Mouse (Mus musculus): ENCODE results near the gene Gm21973.

The Gm21973 gene

DNA sequence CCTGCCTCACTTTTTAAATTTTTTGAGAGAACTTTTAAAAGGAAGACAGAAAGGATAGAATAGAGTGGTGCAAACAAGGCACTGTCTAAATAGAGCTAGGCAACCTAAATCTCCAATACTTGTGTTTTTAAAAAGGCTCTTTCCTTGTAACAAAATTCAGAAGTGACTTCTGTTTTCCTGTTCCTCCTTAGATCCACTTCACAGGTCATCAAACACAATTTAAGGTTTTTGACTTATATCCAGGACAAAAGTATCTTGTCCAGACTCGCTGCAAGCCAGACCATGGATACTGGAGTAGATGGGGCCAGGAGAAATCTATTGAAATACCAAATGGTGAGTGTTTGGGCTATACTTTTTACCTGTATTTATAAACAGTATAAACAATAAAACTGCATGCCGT is at the start of gene Gm21973:
Gm21973 (plus strand) TSS at position 301 of the 400 bp plus-strand sequence.
- ATAC-seq (ENCODE audit: insufficient number of reproducible peaks, low FRiP score, low TSS enrichment): no peak

- no peak for ATAC-seq (ENCODE audit: insufficient number of reproducible peaks, low FRiP score, low TSS enrichment)
Observed at GRCm38 (mm10) chr15:10276386-10276785, 48.8 kb upstream of the Gm21973 start.

DNA sequence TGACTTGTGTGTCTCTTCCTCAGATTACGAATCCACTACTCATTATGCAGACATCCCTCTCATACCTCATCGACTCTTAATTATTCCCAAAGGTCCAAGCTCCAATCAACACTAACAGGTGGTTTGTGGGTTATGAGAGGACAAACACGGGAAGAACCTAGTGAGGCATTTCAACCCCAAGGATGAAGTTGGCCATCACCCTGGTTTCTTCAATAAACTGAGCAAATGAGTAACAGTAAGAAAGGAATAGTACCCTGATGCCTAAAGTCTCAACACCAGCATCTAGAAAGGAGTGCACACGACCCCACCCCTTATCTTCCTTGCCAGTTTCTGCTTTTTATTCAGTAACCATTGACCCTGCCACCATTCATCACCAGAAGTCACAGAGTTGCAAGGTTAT is 47.7 kb upstream of the Gm21973 start:
- ATAC-seq (ENCODE audit: insufficient number of reproducible peaks, low FRiP score, low TSS enrichment): no peak

DNA sequence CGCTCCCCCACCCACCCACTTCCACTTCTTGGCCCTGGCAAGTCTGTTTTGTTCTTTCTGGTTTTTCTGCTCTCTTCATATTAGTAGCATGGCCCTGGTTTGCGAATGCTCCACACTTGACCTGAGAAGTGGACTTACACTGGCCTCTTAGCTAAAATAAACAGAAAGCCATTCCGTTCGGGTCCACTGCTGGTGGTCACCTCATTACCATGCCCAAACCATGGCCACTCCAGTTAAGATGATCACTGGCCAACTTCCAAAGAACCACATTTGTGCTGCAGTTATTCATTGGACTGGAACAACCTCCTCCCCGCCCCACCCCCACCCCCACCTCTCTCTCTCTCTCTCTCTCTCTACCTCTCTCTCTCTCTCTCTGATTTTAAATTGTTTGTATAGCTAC is 43.6 kb upstream of the Gm21973 start:
- ATAC-seq (ENCODE audit: insufficient number of reproducible peaks, low FRiP score, low TSS enrichment): no peak

- ATAC-seq (ENCODE audit: insufficient number of reproducible peaks, low FRiP score, low TSS enrichment): no peak
Observed at GRCm38 (mm10) chr15:10283661-10284060, 41.5 kb upstream of the Gm21973 start.

GRCm38 (mm10) chr15:10296570-10296969 is 28.6 kb upstream of the Gm21973 start:
- no peak for ATAC-seq (ENCODE audit: insufficient number of reproducible peaks, low FRiP score, low TSS enrichment)

- no peak for ATAC-seq (ENCODE audit: insufficient number of reproducible peaks, low FRiP score, low TSS enrichment)
Observed at GRCm38 (mm10) chr15:10298058-10298457, 27.1 kb upstream of the Gm21973 start.

DNA sequence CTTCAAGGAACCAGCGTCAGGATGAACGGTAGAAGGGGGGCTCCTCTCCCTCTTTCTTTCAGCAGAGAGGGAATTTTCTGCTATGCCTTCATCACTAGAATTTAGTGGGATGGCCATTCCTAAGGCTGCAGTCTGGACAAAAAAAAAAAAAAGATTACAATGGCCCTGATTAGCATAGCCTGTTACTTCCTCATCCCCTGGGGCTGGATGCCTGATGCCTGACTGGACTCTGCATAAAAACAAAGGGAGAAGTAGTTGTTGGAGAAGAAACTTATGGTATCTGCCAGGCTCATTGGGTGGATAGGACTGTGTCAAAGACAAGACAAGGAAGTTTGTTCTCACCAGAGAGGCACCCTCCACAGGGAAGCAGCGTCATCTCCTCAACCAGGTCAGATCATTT is 25.7 kb upstream of the Gm21973 start:
- ATAC-seq (ENCODE audit: insufficient number of reproducible peaks, low FRiP score, low TSS enrichment): no peak

DNA sequence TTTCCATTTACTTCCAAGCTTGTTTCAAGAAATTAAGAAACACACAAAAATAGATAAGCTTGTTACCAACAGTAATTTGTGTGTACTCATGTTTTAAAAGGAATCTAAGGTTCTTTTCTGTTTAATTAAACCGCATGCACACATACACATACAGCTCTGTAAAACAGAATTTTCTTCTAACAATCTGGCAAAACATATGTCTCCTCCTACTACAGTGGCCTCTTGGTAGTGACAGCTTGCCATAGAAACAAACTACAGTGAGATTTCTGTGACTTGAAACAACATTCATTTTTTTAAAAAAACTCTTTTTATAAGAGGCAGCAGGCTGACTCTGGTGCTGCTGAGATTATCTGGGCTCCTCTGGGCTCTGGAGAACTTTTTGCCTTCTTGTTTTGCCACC is 18.7 kb upstream of the Gm21973 start:
- no peak for ATAC-seq (ENCODE audit: insufficient number of reproducible peaks, low FRiP score, low TSS enrichment)

- ATAC-seq (ENCODE audit: insufficient number of reproducible peaks, low FRiP score, low TSS enrichment): no peak
Observed at GRCm38 (mm10) chr15:10311826-10312225, 13.4 kb upstream of the Gm21973 start.

DNA sequence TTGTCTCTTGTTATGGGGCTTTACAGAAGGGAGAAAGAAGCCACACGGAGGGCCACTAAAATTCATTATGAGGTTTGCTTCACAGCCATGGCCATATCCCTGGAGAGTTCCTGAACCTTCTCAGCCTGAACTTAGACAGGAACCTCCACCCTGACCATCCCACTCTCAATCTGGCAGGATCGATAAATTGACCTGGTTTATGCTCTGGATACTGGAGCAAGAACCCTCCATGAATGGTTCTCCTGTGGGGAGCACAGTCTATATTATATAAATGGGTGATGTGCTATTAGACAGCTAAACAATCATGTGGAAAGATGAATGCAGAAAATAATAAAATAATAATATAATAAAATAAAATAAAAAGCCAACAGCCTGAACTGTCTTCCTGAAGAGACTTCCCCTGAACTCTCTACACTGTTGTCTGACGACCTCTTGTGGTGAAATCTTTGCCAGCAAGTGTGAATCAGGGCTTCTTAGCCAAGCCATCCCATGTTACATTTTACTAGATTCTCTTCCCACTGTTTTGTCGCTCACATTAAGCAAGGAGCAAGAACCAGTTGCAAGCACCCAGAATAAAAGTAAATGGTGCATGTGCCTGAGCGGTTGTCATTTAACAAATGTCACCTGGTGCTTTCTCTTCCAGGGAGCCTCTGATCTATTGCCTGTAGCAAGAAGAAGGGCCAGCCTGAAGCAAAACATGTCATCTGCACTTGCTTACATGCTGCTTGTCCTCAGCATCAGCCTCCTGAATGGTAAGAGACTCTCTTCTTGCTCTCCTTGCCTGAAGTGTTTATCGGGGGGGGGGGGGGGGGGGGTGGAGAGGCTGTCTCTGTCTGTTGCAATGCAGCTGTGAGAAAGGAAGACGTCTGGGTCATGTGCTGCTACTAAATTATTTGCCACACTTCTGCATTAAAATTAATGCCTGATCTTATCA is 11.4 kb upstream of the Gm21973 start:
- ATAC-seq (ENCODE audit: insufficient number of reproducible peaks, low FRiP score, low TSS enrichment): no peak

GRCm38 (mm10) chr15:10330626-10331025 is 5.4 kb downstream of the Gm21973 start:
- no peak for ATAC-seq (ENCODE audit: insufficient number of reproducible peaks, low FRiP score, low TSS enrichment)

DNA sequence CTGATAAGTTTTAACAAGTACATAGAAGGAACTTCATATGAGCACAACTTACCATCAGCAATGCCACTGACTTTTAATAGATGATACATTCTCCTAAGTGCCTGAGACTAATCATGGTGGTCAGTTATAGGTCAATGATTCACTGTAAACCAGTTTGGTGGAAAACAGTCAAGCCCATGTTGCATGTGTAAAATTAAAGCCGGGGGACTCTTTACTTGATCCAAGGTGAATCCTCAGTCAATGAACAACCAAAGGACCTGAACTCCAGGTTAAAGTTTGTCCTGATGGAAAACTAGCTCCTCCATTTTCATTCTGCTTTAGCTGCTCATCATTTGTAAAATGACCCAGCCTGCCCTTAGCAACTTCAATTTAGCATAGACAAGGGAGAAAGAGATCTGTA is 7.4 kb downstream of the Gm21973 start:
- no peak for ATAC-seq (ENCODE audit: insufficient number of reproducible peaks, low FRiP score, low TSS enrichment)

DNA sequence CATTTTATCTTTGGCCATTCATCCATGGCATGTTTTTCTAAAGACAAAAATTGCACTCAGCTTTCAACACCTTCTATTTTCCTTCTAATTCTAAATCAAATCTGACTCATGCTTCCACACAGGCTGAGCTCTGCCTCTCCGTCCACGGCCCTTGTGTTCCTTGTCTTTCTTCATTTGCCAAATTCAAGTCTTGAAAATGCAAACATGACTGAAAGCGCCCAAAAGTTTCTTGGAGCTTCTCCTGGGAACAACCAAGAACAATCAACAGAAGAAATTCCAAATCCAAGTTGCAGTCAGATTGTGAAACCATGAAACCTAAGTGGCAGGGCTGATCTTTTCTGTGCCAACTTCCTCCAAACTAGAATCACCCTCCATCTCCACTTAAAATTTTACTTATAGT is 13.4 kb downstream of the Gm21973 start:
- ATAC-seq (ENCODE audit: insufficient number of reproducible peaks, low FRiP score, low TSS enrichment): no peak

GRCm38 (mm10) chr15:10347044-10347443 is 21.9 kb downstream of the Gm21973 start:
- no peak for ATAC-seq (ENCODE audit: insufficient number of reproducible peaks, low FRiP score, low TSS enrichment)

DNA sequence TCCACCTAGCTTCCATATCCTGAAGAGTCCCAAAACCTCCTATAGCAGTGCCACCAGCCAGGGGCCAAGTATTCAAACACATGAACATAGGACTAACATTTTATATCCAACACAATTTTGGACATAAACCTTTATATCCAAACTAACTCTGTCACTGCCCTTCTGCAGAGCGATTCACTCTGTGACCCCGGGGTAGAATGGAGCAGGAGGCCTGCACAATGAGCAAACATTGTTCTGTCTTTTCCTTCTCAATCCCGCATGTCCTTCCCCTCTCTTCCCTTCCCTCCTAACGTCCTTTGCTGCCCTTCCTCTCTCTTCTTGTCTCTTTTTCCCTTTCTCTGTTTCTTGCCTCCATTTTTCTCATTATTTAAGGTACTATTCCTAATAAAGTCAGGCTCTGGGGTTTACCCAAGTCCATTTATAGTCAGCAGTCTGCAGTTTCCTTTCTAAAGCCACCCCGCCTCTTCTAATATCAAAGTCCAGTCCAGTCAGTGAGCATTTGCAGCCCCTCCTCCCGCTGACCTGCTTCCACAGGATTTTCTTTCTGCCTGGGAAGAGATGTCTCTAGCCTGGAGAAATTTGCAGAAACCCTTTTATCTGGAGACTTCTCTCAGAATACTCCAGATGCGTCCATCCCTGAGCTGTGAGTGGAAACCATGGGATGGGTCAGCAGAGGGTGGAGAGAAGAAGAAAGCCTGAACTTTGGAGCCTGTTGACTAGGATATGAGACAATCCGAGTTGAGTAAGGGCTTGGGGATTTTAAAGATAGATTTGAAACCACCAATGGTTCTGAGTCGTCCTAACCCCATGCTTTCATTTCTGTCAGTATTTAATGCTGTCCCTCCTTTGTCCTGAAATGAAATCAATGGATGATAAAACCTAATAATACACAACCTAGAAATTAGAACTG is 33.1 kb downstream of the Gm21973 start, which contains the start of gene Agxt2:
Agxt2 (plus strand) TSS at position 494 of the 910 bp plus-strand sequence.
- no peak for ATAC-seq (ENCODE audit: insufficient number of reproducible peaks, low FRiP score, low TSS enrichment)

DNA sequence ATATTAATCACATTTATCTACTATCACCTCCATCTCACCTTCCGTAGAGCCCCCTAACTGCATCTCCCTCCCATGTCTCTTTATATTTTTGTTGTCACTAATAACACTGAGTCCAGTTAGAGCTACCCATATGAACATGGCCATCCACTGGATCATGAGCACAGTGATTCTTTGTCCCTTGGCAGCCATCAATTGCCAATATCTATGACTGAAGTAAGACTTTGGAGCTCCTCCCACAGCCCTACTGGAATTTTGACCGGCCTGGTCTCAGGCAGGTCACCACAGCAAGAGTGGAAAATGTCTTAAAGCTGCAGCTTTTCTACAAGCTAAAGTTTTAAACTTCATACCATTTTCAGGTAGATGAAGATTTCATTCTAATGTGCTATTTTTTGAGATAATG is 41.2 kb downstream of the Gm21973 start:
- ATAC-seq (ENCODE audit: insufficient number of reproducible peaks, low FRiP score, low TSS enrichment): no peak

DNA sequence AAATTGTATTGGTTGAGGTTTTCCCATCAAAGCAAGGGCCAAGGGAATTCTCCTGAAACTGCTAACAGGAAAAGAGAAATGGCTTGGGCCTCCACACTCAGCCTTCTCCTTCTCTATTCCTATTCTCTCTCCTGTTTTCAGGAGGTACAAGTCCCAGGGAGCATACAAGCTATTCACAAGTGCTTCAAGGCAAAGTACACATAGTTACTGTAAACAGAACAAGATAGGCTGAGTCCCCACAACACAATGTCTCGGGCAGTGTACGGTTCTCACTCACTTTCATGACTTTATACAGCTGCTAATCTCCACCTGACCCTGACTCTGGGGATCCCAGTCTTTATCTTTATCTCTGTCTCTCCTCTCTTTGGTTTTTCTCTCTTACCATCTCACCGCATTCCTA is 50.2 kb downstream of the Gm21973 start:
- no peak for ATAC-seq (ENCODE audit: insufficient number of reproducible peaks, low FRiP score, low TSS enrichment)

- ATAC-seq (ENCODE audit: insufficient number of reproducible peaks, low FRiP score, low TSS enrichment): no peak
Observed at GRCm38 (mm10) chr15:10378338-10378959, 53.3 kb downstream of the Gm21973 start.

DNA sequence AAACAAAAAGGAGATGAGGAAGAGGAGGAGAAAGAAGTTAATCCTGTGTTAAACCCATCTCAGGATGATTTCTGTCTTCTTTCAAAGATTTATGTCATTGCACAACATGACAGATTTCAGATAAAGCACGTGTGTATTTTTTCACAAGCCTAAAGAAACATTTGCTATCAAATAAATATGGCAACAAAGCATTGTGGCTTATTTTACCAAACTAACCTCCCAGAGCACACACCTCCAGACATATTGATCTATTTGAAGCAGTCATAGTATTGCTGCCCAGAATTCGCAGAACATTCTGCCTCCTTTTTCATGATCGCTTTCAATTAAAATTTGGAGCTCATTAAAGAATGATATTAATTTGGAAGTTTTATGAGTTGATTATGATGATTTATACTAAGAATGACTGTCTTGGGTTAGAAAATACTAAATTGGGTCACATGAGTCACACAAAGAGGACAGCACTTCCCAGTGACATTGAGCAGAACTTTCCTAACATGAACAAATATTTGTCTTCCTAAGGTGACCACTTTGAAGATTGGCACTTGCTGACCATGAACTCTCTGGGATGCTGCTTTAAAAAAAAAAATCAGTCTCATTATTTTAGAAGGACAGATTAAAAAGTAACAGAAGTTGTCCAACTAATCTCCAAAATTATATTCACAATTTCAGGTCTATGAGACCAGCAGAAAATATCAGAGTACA is 54.7 kb downstream of the Gm21973 start:
- ATAC-seq (ENCODE audit: insufficient number of reproducible peaks, low FRiP score, low TSS enrichment): no peak

Data from cerebellum, adult (tissue).